Mouse (Mus musculus): Measurements from ENCODE around the gene Map3k7. TPM values are rescaled to one million over a fixed set of nuclear protein-coding genes. Genes with fewer than 3 reads are reported as not detected.

Map3k7 gene
- total and polyA plus RNA-seq, 3 experiments: 31.2 to 54.2 TPM; not detected in 1

DNA sequence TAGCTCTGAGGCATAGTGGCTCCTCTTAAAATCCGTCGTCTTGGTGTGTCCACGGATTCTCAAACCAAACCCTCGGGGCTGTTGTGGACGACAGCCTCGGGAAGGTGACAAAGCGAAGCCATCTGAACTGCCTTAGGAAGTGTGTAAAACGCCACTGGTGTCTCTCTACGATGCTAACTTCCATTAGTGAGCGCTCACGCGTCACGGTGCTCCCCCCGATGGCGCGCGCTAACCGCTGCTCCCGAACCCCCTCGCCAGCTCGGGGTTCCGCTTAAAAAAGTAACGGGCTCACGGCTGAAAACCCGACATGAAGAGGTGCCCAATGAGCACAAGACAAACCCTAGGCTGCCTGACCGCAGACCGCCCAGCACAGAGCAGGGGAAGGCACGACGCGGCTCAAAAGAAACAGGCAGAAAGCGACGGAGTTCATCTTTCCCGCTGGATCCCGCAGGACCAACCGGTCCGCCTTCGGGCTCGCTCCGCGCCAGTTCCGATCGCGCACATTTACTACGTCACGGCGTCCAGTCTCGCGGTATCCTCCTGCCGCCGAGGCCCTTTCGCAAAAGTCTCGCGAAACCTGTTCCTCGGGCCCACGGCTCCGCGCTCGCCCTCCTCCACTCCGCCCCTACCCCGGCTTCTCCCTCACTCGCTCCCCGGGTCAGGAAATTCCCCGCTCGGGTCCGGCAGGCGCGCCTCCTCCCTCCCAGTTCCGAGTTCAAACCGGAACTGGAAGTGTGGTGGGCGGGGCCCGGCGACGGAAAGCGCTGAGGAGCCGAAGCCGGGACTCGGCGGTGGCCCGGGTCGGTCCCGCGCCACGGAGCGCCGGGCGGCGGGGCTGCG, at the start of gene Map3k7 (continued):
- TF ChIP-seq KAT2A (conservative IDR thresholded peaks at IDR 0.05; ENCODE audit: low read depth, low read length) (peak; percentile 65; the same call in 1 of the 2 replicates), NELFE (IDR thresholded peaks at IDR 0.05; ENCODE audit: low read depth, low read length) (peak; percentile 93), TBP (IDR thresholded peaks at IDR 0.05; ENCODE audit: low read depth, low read length) (peak; percentile 62; the same call in 1 of the 2 replicates), USF2 (IDR thresholded peaks at IDR 0.05; ENCODE audit: borderline replicate concordance in 1 of 2, insufficient read depth in 1 of 2, low read depth in 1 of 2, low read length in 2 of 2) (no peak)

DNA sequence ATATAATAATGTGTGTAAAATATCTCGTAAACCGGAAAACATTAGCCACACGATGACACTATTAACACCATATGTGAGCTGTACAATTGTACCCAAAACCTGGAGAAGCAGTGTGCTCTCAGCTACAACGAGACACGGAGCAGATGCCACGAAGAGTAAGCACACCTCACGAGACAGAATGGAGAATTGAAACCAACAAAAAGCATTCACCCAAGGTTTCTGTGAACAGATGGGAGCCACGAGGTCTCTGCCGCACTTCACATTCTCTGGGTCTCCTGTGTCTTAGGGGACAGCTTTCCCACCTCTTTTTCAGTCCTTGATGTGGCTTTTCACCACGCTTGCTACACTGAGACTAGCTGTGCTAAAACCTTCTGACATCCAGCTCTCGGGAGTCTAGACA, 48.8 kb upstream of the Map3k7 start:
- H3K4me1 ChIP-seq (ENCODE audit: control insufficient read depth in 1 of 2, insufficient read depth in 2 of 2, low read length in 2 of 2): no peaks in the 10 kb centered on the region
- no peak overlapping the region for H3K9ac ChIP-seq (ENCODE audit: control insufficient read depth, low read depth, low read length, poor library complexity, severe bottlenecking)
- H3K27ac ChIP-seq (ENCODE audit: control insufficient read depth, low read depth, low read length): no peak overlapping the region
- no peaks in the 10 kb centered on the region for H3K36me3 ChIP-seq (ENCODE audit: control insufficient read depth in 1 of 2, insufficient read depth in 2 of 2, low read length in 2 of 2)
- no peak overlapping the region for H3K4me3 ChIP-seq (ENCODE audit: control insufficient read depth in 1 of 2, insufficient read depth in 1 of 2, low read depth in 2 of 2, low read length in 2 of 2)
- H3K79me2 ChIP-seq (ENCODE audit: control insufficient read depth, insufficient read depth, low read length, poor library complexity): no peaks in the 10 kb centered on the region
- no peaks in the 10 kb centered on the region; a peak in 1 of 4 replicates for H3K27me3 ChIP-seq (ENCODE audit: control insufficient read depth in 1 of 2, insufficient read depth in 2 of 2, low read length in 2 of 2)
- DNase-seq (ENCODE audit: low read depth, low spot score): no peak
- TF ChIP-seq USF2 (IDR thresholded peaks at IDR 0.05; ENCODE audit: borderline replicate concordance in 1 of 2, insufficient read depth in 1 of 2, low read depth in 1 of 2, low read length in 2 of 2): no peak
- no peak for TF ChIP-seq JUND (IDR thresholded peaks at IDR 0.05; ENCODE audit: low read depth, low read length)
- no peak for TF ChIP-seq ZC3H11A (IDR thresholded peaks at IDR 0.05; ENCODE audit: low read depth, low read length)
- TF ChIP-seq MAZ (IDR thresholded peaks at IDR 0.05; ENCODE audit: low read depth, low read length): no peak
- TF ChIP-seq E2F4 (IDR thresholded peaks at IDR 0.05; ENCODE audit: borderline replicate concordance, low read depth, low read length): no peak
- H3K9me3 ChIP-seq (replicated peaks; ENCODE audit: insufficient read depth, low read length): no peaks in the 10 kb centered on the region

DNA sequence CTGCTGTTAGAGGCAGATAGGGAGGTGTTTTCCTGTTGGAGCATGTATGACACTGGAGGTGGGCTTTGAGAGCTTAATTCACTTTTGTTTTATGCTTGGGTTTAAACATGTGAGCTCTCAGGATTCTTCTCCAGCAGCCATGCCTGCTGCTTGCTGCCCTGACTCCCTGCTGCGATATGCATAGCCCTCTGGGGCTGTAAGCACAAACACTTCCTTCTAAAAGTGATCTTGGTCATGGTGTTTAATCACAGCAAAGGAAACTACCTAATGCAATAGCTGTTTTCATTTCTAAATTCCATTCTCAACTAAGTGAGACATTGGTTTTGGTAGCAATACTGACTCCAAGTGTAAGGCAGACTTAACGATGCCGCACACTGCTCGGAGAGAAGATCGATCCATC, 45.2 kb upstream of the Map3k7 start:
- Histone ChIP-seq H3K27me3 (ENCODE audit: control insufficient read depth in 1 of 2, insufficient read depth in 2 of 2, low read length in 2 of 2) (peaks cover 2% of the 10 kb centered on the region in 2 experiments; a peak in 3 of 4 replicates), H3K4me1 (ENCODE audit: control insufficient read depth in 1 of 2, insufficient read depth in 2 of 2, low read length in 2 of 2) (no peaks in the 10 kb centered on the region; a peak in 1 of 4 replicates), H3K9ac (ENCODE audit: control insufficient read depth, low read depth, low read length, poor library complexity, severe bottlenecking) (no peak overlapping the region), H3K79me2 (ENCODE audit: control insufficient read depth, insufficient read depth, low read length, poor library complexity) (no peaks in the 10 kb centered on the region), H3K27ac (ENCODE audit: control insufficient read depth, low read depth, low read length) (no peak overlapping the region), H3K4me3 (ENCODE audit: control insufficient read depth in 1 of 2, insufficient read depth in 1 of 2, low read depth in 2 of 2, low read length in 2 of 2) (no peak overlapping the region), H3K36me3 (ENCODE audit: control insufficient read depth in 1 of 2, insufficient read depth in 2 of 2, low read length in 2 of 2) (peaks cover 0 to 7% of the 10 kb centered on the region in 2 experiments; a peak in 2 of 4 replicates), H3K9me3 (replicated peaks; ENCODE audit: insufficient read depth, low read length) (no peaks in the 10 kb centered on the region)
- TF ChIP-seq ZNF384 (IDR thresholded peaks at IDR 0.05; ENCODE audit: low read depth, low read length) (no peak), MYB (IDR thresholded peaks at IDR 0.05; ENCODE audit: low read depth, low read length) (no peak), POLR2A (IDR thresholded peaks at IDR 0.05; ENCODE audit: control insufficient read depth in 1 of 2, insufficient read depth in 1 of 2, low read depth in 1 of 2, low read length in 2 of 2, poor library complexity in 1 of 2) (no peak), EP300 (IDR thresholded peaks at IDR 0.05; ENCODE audit: low read depth in 1 of 2, low read length in 2 of 2) (no peak), GABPA (IDR thresholded peaks at IDR 0.05; ENCODE audit: low read depth, low read length) (no peak), CTCF (IDR thresholded peaks at IDR 0.05 in 2 of 3, conservative IDR thresholded peaks at IDR 0.05 in 1 of 3; ENCODE audit: control insufficient read depth in 1 of 3, insufficient read depth in 1 of 3, low read depth in 2 of 3, low read length in 3 of 3, poor library complexity in 1 of 3, severe bottlenecking in 1 of 3) (no peak), ZMIZ1 (IDR thresholded peaks at IDR 0.05; ENCODE audit: low read depth, low read length) (no peak), POLR2AphosphoS5 (IDR thresholded peaks at IDR 0.05; ENCODE audit: borderline replicate concordance, low read depth, low read length) (no peak), TBP (IDR thresholded peaks at IDR 0.05; ENCODE audit: low read depth, low read length) (no peak), BHLHE40 (IDR thresholded peaks at IDR 0.05; ENCODE audit: borderline replicate concordance, low read depth, low read length) (no peak), MAFK (IDR thresholded peaks at IDR 0.05; ENCODE audit: borderline replicate concordance, low read depth, low read length) (no peak), MYC (IDR thresholded peaks at IDR 0.05; ENCODE audit: low read depth, low read length) (no peak), UBTF (IDR thresholded peaks at IDR 0.05; ENCODE audit: borderline replicate concordance, insufficient read depth, low read depth, low read length) (no peak), E2F4 (IDR thresholded peaks at IDR 0.05; ENCODE audit: borderline replicate concordance, low read depth, low read length) (no peak), RAD21 (IDR thresholded peaks at IDR 0.05; ENCODE audit: low read depth, low read length) (no peak), SIN3A (IDR thresholded peaks at IDR 0.05; ENCODE audit: low read length) (no peak), MAZ (IDR thresholded peaks at IDR 0.05; ENCODE audit: low read depth, low read length) (no peak), NRF1 (IDR thresholded peaks at IDR 0.05; ENCODE audit: insufficient read depth, low read depth, low read length, poor library complexity, severe bottlenecking) (no peak), CHD2 (IDR thresholded peaks at IDR 0.05; ENCODE audit: low read length) (no peak)
- no peak for DNase-seq (ENCODE audit: low read depth, low spot score)
